Mouse (Mus musculus): ENCODE results near the gene Dhx57. TPM values are rescaled to one million over a fixed set of nuclear protein-coding genes. Genes with fewer than 3 reads are reported as not detected.
A peak's percentile ranks its signal among the peaks of the same experiment; 100 is the strongest.

Gene Dhx57
- total RNA-seq, 2 experiments from 2014 or later, result 41.8 to 41.9 TPM

DNA sequence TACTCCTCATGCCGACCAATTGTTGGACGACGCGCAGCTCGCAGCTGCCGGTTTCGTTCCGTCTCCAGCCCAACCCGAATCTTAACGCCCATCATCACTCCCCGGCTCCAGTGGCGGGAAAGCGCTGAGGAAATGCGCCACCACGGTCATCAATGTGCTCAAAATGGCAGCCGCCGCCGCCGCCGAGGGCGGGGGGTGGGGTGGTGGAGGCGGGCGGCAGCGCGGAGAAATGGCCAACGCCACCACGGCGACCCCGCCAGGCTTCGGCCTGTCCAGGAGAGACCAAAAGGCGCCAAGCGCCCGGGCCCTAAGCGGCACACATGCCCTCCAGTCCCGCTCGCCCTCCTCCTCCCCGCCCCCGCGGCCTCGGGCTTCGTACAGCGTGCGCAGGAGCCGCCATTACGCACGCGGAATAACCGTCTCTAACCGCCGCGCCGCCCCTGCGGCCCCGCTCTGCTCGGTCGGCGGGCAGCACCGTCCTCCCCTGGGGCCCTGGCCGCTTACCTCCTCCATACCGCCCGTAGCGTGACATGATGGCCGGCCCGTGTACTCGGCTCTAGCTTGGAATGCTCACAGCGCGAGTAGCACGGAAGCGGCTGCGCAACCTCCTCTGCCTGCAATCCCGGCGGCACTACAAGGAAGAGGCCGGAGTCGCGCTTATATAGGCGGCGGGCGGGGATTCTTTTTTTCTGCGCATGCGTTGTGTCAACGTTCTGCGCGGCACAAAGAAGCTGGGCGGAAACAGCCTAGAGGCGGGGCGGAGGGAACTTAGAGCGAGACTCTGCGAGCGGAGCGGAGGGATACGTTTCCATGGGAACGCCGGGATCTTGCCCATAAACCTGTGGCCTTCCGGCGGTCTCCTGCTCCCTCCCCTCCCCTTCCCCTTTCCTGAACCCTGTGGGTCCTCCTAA, 83.3 kb downstream of the Dhx57 start, which contains the start of the genes Srsf7 and Ttc39d:
Gene Srsf7, minus strand, starts transcription at position 637 of the 911 bp plus-strand sequence.
Gene Ttc39d, plus strand, starts transcription at position 790 of the 911 bp plus-strand sequence.
- intact Hi-C loops (cut with DNase I), result loop anchor here (2.0 to 5.0 kb wide), 2 partner anchors 18 to 275 kb away; partner anchors contain the start of genes Gemin6 and Sos1
- peak; percentile 97 to 98 for DNase-seq (ENCODE audit: low spot score in 2 of 2)

DNA sequence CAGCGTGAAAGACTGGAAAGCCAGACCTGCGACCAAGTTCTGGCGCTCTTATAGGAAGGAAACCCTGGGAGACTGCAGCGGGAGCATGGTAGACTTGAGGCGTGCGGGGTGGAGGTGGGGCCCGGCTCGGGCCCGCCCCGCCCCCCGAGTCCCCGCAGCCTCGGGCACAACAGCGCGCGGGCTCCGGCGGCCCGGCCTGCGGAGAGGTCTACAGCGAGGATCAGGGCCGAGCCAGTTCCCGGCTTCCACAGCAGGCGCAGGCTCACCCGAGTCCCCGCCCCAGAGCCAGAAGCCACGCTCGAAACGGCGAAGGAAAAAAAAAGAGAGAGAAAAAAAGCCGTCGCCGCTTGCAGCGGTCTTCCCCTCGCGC, 84.0 kb downstream of the Dhx57 start:
- intact Hi-C loops (cut with DNase I), result loop anchor here (2.0 to 5.0 kb wide), 2 partner anchors 19 to 276 kb away; partner anchors contain the start of genes Gemin6 and Sos1
- DNase-seq (ENCODE audit: low spot score in 2 of 2), result no peak

- DNase-seq (ENCODE audit: low spot score in 2 of 2), result no peak
- intact Hi-C loops (cut with DNase I), result loop anchor here (2.0 to 5.0 kb wide), 2 partner anchors 19 to 277 kb away; partner anchors contain the start of genes Gemin6 and Sos1
Observed at GRCm38 (mm10) chr17:80205657-80206056, 84.6 kb downstream of the Dhx57 start.

DNA sequence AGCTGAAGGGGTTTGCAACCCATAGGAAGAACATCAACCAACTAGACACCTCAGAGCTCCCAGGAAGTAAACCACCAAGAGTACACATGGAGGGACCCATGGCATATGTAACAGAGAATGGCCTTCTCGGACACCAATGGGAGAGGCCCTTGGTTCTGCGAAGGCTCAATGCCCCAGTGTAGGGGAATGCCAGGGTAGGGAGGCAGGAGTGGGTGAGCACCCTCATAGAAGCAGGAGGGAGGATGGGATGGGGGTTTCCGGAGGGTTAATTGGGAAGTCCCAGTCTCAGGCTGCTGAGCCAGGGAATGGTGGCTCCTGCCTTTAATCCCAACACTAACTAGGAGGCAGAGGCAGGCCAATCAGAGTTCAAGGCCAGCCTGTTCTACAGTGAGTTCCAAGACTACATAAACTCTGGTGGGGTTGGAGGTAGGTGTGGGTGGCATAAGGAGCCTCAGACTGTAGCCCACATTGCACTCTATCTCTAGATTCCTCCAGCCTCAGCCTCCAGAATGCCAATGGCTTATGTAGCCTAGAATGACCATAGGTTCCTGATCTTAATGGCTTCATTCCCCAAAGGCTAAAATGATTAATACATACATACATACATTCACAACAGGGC, 91.0 kb downstream of the Dhx57 start:
- DNase-seq (ENCODE audit: low spot score in 2 of 2), result no peak
- intact Hi-C loops (cut with DNase I), result loop anchor here (10.0 kb wide), 1 partner anchor 504 kb away; no protein-coding TSS in a partner anchor

DNA sequence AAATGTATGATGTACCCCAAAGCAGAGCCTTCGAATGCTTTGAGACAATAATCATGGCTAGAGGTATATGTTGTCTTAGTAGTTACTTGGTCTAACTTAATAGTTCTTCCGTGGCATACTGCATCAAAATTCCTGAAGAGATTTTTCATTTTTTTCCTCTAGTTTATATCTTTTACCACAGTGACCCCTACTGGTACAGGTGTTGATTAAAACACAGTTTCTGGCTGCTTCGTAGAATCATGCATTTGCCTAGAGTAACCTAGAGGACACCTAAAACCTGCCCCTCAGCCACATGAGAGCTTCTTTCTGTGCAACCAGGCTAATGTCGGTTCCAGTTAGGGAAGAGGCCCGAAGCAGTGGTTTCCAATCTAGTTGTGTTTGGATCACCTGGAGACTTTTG, 97.2 kb downstream of the Dhx57 start:
- DNase-seq (ENCODE audit: low spot score in 2 of 2), result peak; percentile 25 to 32
- intact Hi-C loops (cut with DNase I), result loop anchor here (5.0 to 10.0 kb wide), 2 partner anchors 341 to 498 kb away; no protein-coding TSS in a partner anchor

Other genes starting within 250 kb of the Dhx57 start
- gene Hnrnpll, start 228.1 kb downstream of the Dhx57 start, total RNA-seq (2021), result 10 to 100 TPM; 55.4 to 63.6 TPM
- 1 to 10 TPM; 1.8 to 2.2 TPM for gene Galm, start 163.0 kb downstream of the Dhx57 start, total RNA-seq (2021)
- gene Srsf7, start 83.2 kb downstream of the Dhx57 start, total RNA-seq (2021), result 100 to 1,000 TPM; 109 to 111 TPM
- gene Ttc39d, start 83.0 kb downstream of the Dhx57 start, total RNA-seq (2021), result under 1 TPM in 1 of 2 experiments, not detected in 1; 0.28 TPM
- gene Gemin6, start 66.0 kb downstream of the Dhx57 start, total RNA-seq (2021), result 1 to 10 TPM; 4.1 to 5.5 TPM
- gene Morn2, start 273 bp downstream of the Dhx57 start, total RNA-seq (2021), result 10 to 100 TPM; 14.9 to 19.0 TPM
- 1 to 10 TPM; 1.8 to 2.3 TPM for gene Arhgef33, start 16.9 kb upstream of the Dhx57 start, total RNA-seq (2021)
- gene Gm10190, start 83.1 kb upstream of the Dhx57 start, total RNA-seq (2021), result 1 to 10 TPM; 1.8 to 3.9 TPM
- gene Sos1, start 190.0 kb upstream of the Dhx57 start, total RNA-seq (2021), result 10 to 100 TPM; 31.8 to 33.8 TPM

Measured in left cerebral cortex, postnatal 25 days (tissue).